ENCODE assay signal across 8 mouse cellular contexts in genomic region chrX:41401590-41402240, GRCm38 (mm10). TPM values are rescaled to one million over a fixed set of nuclear protein-coding genes. Genes with fewer than 3 reads are reported as not detected.
A peak's percentile ranks its signal among the peaks of the same experiment; 100 is the strongest.
DNase-seq lines count a peak whose midpoint lies in the region; ATAC-seq and TF ChIP-seq lines count a peak whose summit lies in the region.

No protein-coding gene starts in this region.

- TF ChIP-seq CTCF in testis, adult 2 months (IDR thresholded peaks at IDR 0.05; ENCODE audit: control insufficient read depth, insufficient read depth, insufficient replicate concordance, low read depth, low read length), result no peak

- peak overlapping the region; percentile 67 for H3K4me2 ChIP-seq in embryonic facial prominence, embryonic 14.5 days (ENCODE audit: low read depth, low read length)
- peak overlapping the region; percentile 73 for H3K4me2 ChIP-seq in limb, embryonic 13.5 days (replicated peaks)

- H3K27me3 ChIP-seq in testis, adult 2 months (ENCODE audit: control insufficient read depth, insufficient read depth, low read length), result no peaks in the 10 kb centered on the region
- no peaks in the 10 kb centered on the region for H3K27me3 ChIP-seq in embryonic facial prominence, embryonic 14.5 days (replicated peaks; ENCODE audit: control insufficient read depth, insufficient read depth, low read length)
- H3K27me3 ChIP-seq in hindbrain, embryonic 10.5 days (ENCODE audit: insufficient read depth, poor library complexity, severe bottlenecking), result peaks cover 14% of the 10 kb centered on the region; the same call in 1 of the 2 replicates
- peaks cover 9% of the 10 kb centered on the region; the same call in 1 of the 2 replicates for H3K27me3 ChIP-seq in limb, embryonic 13.5 days

- TF ChIP-seq POLR2A in testis, adult 2 months (IDR thresholded peaks at IDR 0.05; ENCODE audit: control insufficient read depth, low read depth, low read length), result no peak

- peak overlapping the region; percentile 51 for H3K4me3 ChIP-seq in testis, adult 2 months (ENCODE audit: control insufficient read depth, low read depth, low read length)
- H3K4me3 ChIP-seq in embryonic facial prominence, embryonic 14.5 days (ENCODE audit: low read depth, low read length), result peak overlapping the region; percentile 47
- H3K4me3 ChIP-seq in hindbrain, embryonic 10.5 days, result peak overlapping the region; percentile 55
- H3K4me3 ChIP-seq in limb, embryonic 13.5 days, result peak overlapping the region; percentile 47

- H3K36me3 ChIP-seq in testis, adult 2 months (ENCODE audit: control insufficient read depth, insufficient read depth, low read length), result no peaks in the 10 kb centered on the region
- H3K36me3 ChIP-seq in embryonic facial prominence, embryonic 14.5 days (ENCODE audit: control insufficient read depth, insufficient read depth, low read length), result no peaks in the 10 kb centered on the region
- no peaks in the 10 kb centered on the region for H3K36me3 ChIP-seq in hindbrain, embryonic 10.5 days
- no peaks in the 10 kb centered on the region for H3K36me3 ChIP-seq in limb, embryonic 13.5 days

- intact Hi-C loops in left cerebral cortex, postnatal 14 days (cut with DNase I), result loop anchor here (10.0 kb wide), 1 partner anchor 213 kb away; no protein-coding TSS in a partner anchor

- no peaks in the 10 kb centered on the region for H3K9me3 ChIP-seq in embryonic facial prominence, embryonic 14.5 days (ENCODE audit: control insufficient read depth, low read length)
- H3K9me3 ChIP-seq in hindbrain, embryonic 10.5 days, result no peaks in the 10 kb centered on the region
- no peaks in the 10 kb centered on the region for H3K9me3 ChIP-seq in limb, embryonic 13.5 days

- ATAC-seq in embryonic facial prominence, embryonic 14.5 days (ENCODE audit: low read depth), result peak; percentile 32; the same call in 1 of the 2 replicates
- ATAC-seq in limb, embryonic 13.5 days (ENCODE audit: low FRiP score, low read depth), result no peak
- ATAC-seq in frontal cortex, adult (ENCODE audit: low TSS enrichment), result no peak

- 15% methylated on average over 20 of the region's 20 CpGs for WGBS in embryonic facial prominence, embryonic 14.5 days
- WGBS in hindbrain, embryonic 10.5 days, result 15% methylated on average over 20 of the region's 20 CpGs
- 14% methylated on average over 20 of the region's 20 CpGs for WGBS in limb, embryonic 13.5 days

- peak overlapping the region; percentile 60 for H3K9ac ChIP-seq in embryonic facial prominence, embryonic 14.5 days (ENCODE audit: low read depth, low read length)
- peak overlapping the region; percentile 62 for H3K9ac ChIP-seq in limb, embryonic 13.5 days

- H3K27ac ChIP-seq in testis, adult 2 months (ENCODE audit: control insufficient read depth, insufficient read depth, low read depth, low read length), result 0 out of 2 replicates have a peak overlapping the region, but pooled peaks have one; percentile 29
- H3K27ac ChIP-seq in embryonic facial prominence, embryonic 14.5 days (replicated peaks; ENCODE audit: low read depth, low read length), result peak overlapping the region; percentile 28
- peak overlapping the region; percentile 76 for H3K27ac ChIP-seq in hindbrain, embryonic 10.5 days
- no peak overlapping the region for H3K27ac ChIP-seq in limb, embryonic 13.5 days

- no peak for DNase-seq in testis, postnatal 14 days (ENCODE audit: low spot score)
- no peak for DNase-seq in embryonic facial prominence, embryonic 14.5 days (ENCODE audit: low spot score)
- DNase-seq in hindbrain, embryonic 10.5 days (ENCODE audit: low spot score), result peak; percentile 41
- peak; percentile 8 for DNase-seq in naive thymus-derived CD4-positive, alpha-beta T cell, adult 2 months (ENCODE audit: low read depth)
- no peak for DNase-seq in left cerebral cortex, postnatal 14 days (ENCODE audit: low spot score in 2 of 2)

- H3K4me1 ChIP-seq in testis, adult 2 months (ENCODE audit: control insufficient read depth, insufficient read depth, low read length), result peaks cover 4% of the 10 kb centered on the region; the same call in 1 of the 2 replicates
- H3K4me1 ChIP-seq in embryonic facial prominence, embryonic 14.5 days (ENCODE audit: control insufficient read depth, insufficient read depth, low read length), result no peaks in the 10 kb centered on the region
- H3K4me1 ChIP-seq in hindbrain, embryonic 10.5 days (replicated peaks), result peaks cover 10% of the 10 kb centered on the region; the same call in 1 of the 2 replicates
- H3K4me1 ChIP-seq in limb, embryonic 13.5 days, result no peaks in the 10 kb centered on the region

RNA-seq across cellular contexts. Expression of gene Gria3, which starts 1.1 kb away (rescaled TPM):
- polyA plus RNA-seq in testis, adult 2 months (2012; rRNA removed), result 0.26 and 0.64 TPM in 2 replicates
- polyA plus RNA-seq in embryonic facial prominence, embryonic 14.5 days (2014; fragmentation: Nextera tagmentation; extraction: Ambion mirVana), result 9.4 and 10.6 TPM in 2 replicates
- polyA plus RNA-seq in hindbrain, embryonic 10.5 days (2016; fragmentation: Nextera tagmentation; extraction: Ambion mirVana), result 2.6 and 4.2 TPM in 2 replicates
- polyA plus RNA-seq in limb, embryonic 13.5 days (2015; fragmentation: Nextera tagmentation; extraction: Ambion mirVana), result 7.1 and 7.3 TPM in 2 replicates
- total RNA-seq in left cerebral cortex, postnatal 14 days (2021), result 100 to 1,000 TPM; 178 to 196 TPM

Comparison
In these comparisons a context has a peak if more than half of its experiments do, and no peak if none do; other contexts are left out.
1. DNase-seq: peak in hindbrain, embryonic 10.5 days (single experiment) and naive thymus-derived CD4-positive, alpha-beta T cell, adult 2 months (single experiment); none in testis, postnatal 14 days (single experiment), embryonic facial prominence, embryonic 14.5 days (single experiment) and left cerebral cortex, postnatal 14 days (0 of 2).
2. Peak in every context shown above with its lines, with median percentiles within 50 percentile points of each other: H3K4me3 ChIP-seq.